Mouse (Mus musculus) small intestine, adult 2 months (tissue): ENCODE data around the gene Chd4.
A peak's percentile ranks its signal among the peaks of the same experiment; 100 is the strongest.

Source experiments
- CTCF ChIP-seq: fragments of 200-500 bp; IDR thresholded peaks from 2 replicates; pipeline ENCODE4 v1.5.1; 2012; ENCODE audit warnings: low read depth, mild to moderate bottlenecking, control low read depth, inconsistent platforms, low read length, moderate library complexity, mixed read lengths; ENCODE audit not compliant: insufficient replicate concordance, insufficient read length; ENCODE audit errors: extremely low read depth
- POLR2A ChIP-seq: fragments of 200-500 bp; IDR thresholded peaks from 2 replicates; pipeline ENCODE4 v1.6.1; 2012; ENCODE audit warnings: low read depth, mild to moderate bottlenecking, control low read depth, inconsistent platforms, low read length, moderate library complexity

DNA sequence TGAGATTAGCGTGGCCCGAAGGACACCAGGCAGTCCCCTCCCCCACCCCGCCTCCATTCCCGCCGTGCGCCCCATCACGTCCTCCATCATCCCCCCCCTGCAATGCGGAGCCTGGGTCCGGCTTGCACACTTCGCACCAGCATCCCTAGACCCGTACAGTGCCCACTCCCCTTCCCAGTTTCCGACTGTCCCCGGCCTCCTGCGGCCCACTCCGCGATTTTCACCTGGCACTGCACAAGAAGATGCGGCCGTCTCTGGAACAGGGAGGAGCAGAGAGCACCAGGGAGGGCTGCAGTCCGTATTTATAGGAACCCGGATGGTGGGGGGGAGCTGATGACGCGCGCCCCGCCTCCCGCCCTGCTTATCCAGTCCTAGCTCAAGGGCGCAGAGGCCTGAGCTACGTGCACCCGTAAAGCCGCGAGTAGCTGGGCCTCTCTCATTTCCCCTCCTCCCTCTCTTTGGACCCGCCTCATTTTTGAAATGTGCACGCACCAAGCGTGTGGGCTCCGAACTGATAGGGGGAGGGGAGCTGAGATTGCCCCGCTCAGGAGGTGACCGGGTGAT is 69.6 kb downstream of the Chd4 start:
- TF ChIP-seq CTCF (no peak), POLR2A (peak; percentile 100)
